Mouse (Mus musculus): ENCODE data around the gene Olfr455.

The Olfr455 gene

DNA sequence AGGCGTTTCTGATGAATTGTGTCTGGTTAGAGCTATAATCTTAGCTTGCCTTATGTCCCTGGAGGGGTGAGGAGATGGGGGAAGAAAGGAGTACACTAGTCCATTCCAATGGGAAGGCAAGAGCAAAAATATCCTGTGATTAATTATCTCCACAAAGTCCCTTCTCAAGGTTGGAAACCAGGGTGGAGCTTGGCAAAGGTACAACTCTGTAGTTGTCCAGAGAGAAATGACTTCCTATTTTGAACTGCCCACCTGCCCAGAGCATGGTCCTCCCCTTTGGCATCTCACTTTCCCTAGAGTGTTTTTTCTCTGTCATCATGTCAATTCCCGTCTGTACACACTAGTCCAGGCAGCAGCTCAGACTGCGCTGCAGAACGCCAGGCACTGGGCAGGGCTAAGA lies at the start of gene Olfr455:
Olfr455 (minus strand) TSS at position 127 of the 400 bp plus-strand sequence.
- no peak for DNase-seq (ENCODE audit: low spot score)

DNA sequence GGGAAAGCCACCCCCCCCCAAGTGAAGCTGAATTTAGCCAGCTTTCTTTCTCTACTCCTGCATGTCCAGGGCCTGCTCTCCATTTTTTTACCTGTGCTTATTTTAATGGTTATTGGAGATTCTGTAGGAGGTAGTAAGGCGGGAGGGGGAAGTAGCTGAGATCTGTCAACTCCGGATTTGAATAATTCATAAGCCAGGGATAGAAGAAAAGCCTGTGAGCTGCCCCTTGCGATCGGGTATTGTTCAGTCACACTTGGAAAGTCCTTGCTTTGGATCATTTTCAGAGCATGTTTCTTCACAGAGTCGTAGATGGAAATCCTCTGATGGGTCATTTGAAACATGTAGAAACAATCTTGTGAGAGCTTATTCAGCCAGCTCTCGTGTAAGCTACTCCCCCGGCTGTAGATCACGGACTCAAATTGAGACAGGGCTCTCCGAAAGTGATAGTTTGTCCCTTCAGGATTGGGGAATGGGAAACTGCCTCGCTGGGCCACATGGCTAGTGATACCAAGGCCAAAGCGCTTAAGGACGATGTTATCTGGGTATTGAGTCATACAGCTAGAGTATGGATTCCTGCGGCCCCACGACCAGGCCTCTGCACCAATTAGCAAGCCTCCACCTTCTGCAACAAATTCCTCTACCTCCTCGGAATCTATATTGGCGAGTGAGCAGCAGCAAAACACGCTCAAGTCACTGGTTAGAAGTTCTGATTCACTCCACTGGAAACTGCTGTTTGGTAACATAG lies 45.9 kb upstream of the Olfr455 start:
- no peak for DNase-seq (ENCODE audit: low spot score)

DNA sequence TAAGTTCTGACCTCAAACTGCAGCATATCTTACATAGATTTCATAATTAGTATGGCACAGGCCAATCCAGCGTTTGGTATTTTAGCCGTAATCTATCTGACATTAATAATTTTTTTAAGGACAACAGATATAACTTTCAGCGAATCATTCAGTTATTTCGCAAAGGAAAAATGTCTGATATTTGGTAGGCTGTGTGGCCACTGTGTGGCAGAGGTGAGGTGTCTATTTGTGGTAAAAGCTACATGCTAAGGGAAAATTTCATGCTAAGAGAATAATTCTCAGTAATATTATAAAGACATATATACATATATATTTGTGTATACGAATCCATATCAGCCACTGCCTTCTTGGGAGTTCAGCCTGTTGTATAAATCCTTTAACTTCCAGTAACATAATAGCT lies 39.2 kb upstream of the Olfr455 start:
- no peak for DNase-seq (ENCODE audit: low spot score)

DNA sequence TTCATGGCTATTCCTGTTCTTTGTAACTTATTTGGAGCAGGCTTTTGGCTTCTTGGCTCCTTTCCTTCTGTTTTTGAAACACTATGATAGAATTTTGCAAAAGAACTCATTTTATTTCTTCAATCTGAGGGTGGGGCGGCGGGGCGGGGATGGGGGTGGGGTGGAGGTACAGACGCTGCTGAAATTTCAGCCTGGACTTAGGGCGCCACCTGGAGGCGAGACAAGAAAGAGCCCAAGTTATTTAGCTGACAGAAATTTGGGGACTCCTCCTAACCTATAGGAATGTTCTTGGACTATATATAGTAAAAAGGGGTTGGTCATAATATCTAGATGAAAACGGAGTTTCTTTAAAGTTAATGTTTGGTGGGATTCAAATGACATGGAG lies 36.1 kb upstream of the Olfr455 start:
- DNase-seq (ENCODE audit: low spot score): peak; percentile 71

DNA sequence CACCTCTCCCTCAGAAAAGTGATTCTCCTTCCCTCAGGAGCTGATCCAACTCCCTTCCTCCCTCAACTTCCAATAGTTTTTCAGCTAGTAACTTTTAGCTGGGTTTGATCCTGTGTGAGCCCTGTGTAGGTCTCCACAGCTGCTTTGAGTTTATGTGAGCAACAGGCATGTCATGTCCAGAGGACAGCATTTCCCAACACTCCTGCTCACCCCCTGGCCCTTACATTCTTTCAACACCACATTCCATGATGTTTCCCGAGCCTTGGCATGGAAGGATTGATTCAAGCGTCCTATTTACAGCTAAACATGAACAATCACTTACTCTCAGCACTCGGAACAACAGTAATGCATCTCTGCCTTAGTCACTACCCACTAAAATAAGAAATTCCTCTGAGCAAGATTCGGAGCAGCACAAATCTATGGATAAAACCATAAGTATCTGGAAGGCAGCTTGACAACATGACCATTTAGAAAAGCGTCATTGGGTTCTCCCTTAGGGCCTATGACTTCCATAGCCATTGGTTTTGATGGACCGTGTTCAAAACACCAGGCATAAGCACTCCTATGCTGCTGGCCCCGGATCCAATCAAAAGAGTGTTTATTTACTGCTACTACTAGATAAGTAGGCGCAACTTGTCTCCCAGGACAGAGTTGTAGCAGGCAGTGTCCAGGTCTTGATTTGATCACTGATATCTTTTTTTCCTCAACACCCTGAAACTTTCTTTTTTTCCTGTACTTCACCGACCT lies 35.5 kb upstream of the Olfr455 start:
- no peak for DNase-seq (ENCODE audit: low spot score)

DNA sequence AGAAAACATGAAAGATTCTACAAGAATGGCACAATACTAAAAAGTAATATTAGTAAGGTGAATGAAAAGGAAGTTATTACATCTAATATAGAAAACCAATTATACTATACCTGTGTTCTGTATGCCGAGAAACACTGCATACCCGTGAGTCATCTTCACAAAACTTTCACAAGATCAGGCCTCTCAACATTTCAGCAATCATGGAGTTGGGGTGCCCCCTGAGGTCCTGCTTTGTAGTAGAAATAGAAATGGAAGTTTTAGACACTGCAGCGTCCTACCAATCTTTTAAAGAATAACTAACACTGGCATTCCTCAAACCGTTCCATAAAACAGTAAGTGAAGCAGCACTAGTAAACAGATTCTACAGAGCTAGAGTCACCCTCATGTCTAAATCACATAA lies 31.3 kb upstream of the Olfr455 start:
- no peak for DNase-seq (ENCODE audit: low spot score)

DNA sequence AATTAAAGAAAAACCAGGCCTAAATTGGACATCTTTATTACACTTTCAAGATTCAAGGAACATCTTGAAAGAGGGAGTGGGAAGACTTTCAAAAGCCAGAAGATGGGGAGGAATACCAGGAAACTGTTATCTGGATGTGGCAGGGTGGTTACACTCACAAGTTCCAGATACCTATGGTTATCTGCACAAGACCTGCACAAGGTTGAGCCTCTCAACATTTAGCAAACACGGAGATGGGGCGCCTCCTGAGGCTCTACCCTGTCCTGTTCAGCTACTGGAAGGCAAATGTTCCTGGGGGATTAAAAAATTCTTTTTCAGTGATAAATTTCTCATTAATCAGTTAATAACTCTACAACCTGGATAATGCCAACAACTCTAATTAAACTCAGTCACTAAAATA lies 30.0 kb upstream of the Olfr455 start:
- no peak for DNase-seq (ENCODE audit: low spot score)

DNA sequence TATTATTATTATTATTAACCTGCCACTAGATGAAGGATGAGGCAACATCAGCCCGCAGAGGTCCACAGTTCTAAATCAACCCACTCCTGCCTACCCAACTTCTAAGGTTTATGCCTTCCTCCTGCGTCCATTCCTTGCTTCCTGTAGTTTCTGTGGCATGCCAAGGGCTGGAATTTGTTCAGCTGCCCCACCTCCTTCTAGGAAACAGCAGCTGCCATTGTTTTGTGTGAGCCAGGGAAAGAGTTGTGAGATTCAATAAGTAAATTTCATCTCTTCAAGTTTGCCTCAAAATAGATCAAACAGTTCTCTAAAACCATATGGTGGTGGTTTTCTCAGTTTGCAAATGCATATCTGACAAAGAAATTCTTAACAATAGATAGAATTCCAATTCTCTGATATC lies 20.8 kb upstream of the Olfr455 start:
- DNase-seq (ENCODE audit: low spot score): no peak

DNA sequence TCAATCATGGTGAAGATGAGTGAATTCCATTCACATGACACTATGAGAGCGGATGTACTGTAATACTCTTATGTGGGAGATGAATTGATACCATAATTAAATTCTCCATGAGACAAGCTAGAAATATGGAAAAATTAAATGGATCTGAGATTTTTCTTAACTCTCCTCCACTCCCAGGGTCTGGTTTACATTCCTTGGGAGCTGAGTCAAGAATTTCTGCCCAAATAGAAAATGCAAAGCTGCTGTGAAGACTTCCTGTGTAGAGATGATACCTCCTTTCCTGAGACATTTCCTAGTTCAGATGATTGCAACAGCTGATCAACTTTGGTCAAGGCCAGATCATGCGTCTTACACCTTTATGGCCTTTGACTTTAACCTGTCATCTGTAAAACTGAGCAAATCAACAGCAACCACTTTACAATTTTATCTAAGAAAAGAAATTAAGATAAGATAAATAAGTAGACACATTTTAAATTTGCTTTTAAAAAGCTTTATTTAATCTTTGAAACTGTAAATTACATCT lies 18.8 kb upstream of the Olfr455 start:
- no peak for DNase-seq (ENCODE audit: low spot score)

DNA sequence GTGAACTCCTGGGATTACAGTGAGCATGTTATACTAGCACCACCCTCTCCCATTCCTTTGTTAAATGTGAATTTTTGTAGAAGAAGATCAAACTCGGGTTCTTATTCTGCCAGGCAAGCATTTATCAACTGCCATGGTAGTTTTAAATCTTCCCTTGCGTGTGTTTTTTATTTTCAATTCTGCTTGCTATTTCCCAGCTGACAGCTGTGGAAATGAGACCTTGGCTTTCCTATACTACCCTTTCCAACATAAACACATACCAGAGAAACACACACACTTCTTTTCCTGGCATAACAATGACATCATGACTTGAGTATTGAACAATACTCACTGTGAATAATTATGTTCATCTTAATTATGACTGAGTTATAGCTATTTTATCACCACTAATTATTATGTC lies 14.9 kb upstream of the Olfr455 start:
- no peak for DNase-seq (ENCODE audit: low spot score)

DNA sequence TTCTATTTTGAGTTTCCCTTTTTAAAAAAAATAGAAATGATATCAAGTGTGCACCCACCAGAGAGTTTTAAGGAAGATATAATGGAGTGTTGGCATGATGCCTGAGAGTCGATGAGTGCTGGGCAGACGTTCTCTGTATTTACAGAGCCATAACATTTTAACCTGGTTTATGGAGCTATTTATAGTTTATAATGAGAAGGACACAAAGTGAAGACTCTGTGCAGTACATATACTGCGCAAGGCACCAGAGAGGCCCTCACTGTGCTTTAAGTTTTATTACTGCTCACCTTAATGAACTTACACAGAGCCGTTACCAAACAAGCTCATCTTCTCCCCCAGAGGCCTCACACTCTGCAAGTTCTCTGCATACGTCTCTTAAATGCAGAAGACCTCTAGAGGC lies 13.5 kb upstream of the Olfr455 start:
- no peak for DNase-seq (ENCODE audit: low spot score)

DNA sequence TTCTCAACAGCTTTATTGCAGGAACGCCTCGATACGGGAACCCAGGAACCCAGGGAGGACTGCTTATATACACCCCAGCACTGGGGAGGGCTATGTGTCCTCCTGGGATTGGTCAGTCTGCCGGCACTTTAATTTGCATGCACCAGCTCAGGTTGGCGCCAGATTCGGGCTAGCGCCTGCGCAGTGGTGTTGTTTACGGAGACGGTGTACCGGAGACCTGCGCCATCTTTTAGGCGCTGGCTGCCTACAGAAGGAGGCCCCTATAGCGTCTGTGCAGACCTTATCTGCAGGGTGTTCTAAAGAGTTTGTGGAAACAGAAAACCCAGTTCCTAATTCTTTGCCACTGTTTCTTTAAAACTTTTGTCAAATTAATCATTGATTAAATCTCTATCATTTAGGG lies 11.3 kb upstream of the Olfr455 start:
- no peak for DNase-seq (ENCODE audit: low spot score)

DNA sequence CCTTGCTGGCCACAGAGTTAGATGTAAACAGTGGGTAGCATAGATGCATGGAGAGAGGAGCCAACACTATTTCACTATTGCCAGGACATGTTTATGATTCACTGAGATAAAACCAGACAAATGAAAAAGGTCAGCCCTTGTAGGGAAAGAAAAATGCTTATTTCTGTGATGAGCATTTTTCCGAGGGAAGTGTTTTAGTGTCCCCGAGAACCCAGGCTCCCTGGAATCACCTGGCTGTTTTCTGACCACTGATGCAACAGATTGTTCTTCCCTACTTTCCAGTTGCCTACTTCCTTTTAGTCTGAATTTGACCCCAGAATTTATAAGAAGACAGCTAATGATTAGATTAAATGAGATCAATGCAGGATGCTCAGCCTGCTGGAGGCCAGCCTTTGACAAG lies 1.2 kb downstream of the Olfr455 start:
- no peak for DNase-seq (ENCODE audit: low spot score)

DNA sequence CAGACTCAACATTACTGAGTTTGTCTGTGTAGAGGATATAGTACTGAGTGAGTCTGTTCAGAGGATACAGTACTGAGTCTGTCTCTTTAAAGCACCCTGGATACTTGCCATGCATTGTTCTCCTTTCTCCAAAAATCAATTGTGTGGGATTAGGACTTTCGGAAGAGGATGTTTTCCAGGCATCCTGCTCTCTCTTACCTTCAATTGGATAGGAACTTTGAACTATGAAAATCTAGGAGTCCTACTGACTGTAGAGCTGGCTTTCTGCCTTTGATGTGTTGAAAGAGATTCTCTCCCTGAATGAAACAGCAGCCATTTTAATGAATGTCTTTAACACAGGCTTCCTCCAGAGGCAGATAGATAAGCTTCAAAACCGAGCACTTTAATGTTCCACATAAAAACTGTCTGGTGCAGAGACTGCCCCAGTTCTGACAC lies 1.9 kb downstream of the Olfr455 start:
- no peak for DNase-seq (ENCODE audit: low spot score)

DNA sequence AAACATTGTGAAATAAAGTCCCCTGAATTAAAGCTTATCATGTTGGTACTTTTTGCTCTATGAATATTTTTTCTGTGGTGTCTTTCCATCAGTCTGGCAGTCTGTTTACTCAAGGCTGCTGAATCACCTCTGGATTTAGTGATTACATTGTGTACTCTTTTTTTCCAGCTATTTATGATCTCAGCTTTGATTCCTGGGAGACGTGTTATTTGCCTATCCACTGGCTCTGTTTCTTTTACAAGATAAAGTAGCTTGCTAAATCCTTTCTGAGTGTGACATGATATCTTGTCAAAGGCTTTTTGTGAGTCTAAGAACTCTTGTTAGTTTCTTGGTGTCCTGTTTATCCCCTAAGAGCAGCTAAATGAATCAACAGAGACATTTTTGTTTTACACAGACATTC lies 2.5 kb downstream of the Olfr455 start:
- DNase-seq (ENCODE audit: low spot score): no peak

DNA sequence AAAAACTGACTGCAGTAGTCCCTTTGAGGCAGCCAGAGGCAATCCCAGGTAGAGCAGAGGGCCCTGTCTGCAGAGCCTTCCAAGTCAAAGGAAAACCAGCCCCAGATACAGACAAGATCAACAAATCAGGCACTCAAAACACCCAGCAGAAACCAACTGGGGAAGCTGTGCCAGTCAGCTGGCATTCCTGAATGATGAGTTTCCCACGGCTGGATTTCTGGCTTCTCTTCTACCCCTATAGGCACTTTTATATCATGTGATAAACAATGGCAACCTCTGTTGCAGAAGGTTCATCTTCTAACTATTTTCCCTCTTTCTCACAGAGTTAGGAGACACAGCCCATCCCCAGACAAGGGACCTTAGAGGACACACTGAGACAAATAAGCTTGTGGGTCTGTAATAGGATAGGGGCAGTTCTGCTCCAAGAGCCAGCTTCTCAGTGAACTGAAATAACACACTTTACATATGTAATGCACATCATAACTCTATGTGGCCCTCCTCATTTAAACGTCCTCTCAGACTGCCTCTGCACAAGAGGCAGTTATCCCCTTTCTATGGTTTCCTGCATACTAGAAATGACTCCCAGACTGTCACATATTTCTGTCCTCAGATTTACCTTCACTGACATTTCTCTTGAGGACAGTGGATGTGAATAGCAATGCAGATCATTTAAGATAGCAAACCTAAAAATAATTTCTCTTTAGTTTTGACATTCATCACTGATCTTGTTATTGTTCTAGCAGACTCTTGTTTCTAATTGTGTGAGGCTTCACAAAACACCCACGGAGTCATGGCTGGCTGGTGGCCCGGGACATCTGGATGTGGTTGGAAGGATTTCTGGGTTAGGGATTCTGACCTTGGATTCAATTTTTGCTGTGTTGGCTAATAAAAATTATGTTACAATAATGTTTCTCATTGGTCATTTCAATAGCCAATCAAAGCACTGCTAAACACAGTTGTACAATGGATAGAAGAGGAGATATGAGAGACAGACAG lies 5.1 kb downstream of the Olfr455 start:
- DNase-seq (ENCODE audit: low spot score): peak; percentile 46

DNA sequence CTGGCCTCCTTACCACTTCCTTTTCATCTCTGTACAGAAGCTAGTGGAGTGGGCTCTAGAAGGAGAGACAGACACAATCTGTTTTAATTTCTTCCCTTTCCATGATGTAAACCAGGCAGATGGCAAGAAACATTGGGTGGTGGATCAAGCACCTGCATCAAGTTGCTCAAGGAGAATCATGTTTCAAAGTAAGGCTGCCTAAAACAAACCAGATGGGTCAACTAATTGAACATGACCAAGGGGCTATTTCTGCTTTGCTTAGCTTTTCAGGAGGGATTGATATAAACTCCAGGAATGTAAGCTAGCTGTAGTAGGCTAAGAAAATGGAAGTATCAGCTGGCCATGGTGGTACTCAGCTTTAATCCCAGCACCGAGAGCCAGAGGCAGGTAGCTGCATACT lies 6.7 kb downstream of the Olfr455 start:
- DNase-seq (ENCODE audit: low spot score): no peak

DNA sequence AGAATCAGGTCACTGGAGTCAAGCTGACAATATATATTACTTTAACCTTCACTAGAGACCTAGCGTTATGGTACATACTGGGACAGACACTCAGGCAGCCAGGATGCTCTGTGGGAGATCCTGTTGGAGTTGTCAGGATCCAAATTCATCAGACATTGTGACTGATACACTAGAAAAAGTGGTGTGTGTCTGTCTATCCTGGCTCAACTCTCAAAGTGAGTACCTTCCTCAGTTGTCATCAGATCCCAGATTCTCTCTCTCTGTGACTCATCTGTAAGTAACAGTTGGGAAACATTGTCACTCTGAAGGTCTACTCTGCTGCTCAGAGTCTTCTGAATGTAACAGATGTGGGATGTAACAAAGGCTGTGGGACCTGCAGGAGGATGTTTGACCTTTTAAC lies 7.7 kb downstream of the Olfr455 start:
- no peak for DNase-seq (ENCODE audit: low spot score)

DNA sequence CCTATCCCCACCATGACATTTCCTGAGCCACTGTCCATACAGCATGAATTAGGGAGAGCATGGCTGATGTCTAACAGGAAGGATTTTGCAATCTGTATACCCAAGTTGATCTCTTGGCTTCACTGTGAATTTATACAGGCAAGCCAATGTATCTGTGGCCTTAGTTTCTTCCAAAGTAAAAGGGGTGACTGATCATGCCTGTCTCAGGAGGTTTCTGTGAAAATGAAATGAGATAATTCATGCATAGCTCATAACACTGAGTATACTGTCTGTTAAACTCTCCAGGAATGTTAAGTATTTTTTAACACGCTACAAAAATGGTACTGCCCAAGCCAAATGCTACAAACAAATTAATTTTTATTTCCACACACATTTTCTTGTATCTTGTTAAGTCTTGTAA lies 33.9 kb downstream of the Olfr455 start:
- no peak for DNase-seq (ENCODE audit: low spot score)

DNA sequence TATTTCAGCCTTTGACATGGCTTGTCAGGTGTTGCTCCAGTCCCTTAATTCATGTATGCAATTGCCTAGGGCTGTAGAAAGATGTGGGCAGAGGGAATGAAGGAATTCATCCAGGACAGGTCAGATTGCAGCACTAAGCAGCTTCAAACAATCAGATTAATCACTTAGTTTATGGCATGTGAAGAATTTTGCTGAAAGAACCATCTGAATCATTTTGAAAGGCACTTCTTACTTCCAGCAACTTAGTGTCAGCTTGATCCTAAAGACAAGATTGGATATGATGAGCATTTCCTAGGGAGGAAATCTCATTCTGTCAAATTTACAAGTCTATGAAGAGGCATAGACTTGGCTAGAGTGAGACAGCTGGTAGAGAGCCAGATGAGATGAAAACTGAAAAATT lies 38.1 kb downstream of the Olfr455 start:
- no peak for DNase-seq (ENCODE audit: low spot score)

DNA sequence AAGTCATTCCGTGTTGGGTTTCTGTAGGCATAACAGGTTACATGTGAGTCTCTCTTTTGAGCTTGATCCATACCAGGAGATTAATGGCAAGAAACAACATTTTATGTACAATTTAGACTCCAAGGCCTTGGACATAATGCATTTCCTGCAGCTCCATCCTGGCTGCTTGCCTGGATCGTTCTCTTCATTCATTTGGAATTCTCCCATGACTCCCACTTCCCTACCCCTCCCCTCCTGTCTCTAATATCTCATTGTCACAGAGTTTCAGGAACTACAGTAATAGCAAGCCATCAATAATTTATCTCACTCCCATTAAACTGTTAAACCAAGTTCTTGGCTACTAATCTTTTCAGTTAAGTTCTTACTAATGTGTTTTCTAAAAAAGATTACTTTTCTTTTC lies 43.9 kb downstream of the Olfr455 start:
- DNase-seq (ENCODE audit: low spot score): no peak

DNA sequence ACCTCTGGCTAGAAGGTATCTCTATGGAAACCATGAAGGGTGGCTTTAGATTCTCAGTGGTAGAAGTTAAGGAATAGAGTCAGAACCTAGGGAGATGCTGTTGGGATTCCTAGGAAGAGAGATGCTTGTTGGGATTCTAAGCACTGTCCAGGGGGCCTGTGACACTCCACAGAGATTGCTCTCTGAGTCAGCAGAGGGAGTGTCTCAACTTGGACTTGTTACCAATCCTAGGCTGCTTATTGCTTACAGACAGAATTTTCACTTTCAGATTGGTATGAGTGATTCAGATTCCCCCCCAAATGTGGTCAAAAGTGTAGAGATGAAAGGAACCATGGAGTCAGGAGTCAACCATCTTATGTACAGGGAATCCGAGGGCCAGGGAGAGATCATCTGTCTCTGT lies 57.7 kb downstream of the Olfr455 start:
- DNase-seq (ENCODE audit: low spot score): no peak

Data from urinary bladder, postnatal 14 days (tissue).